ENCODE assay signal across 8 mouse cellular contexts in genomic region chr2:164832748-164833301, GRCm38 (mm10). TPM values are rescaled to one million over a fixed set of nuclear protein-coding genes. Genes with fewer than 3 reads are reported as not detected.
DNase-seq lines count a peak whose midpoint lies in the region; ATAC-seq and TF ChIP-seq lines count a peak whose summit lies in the region.

TSS of gene Ctsa (plus strand) at chr2:164832873.

- peak; percentile 37 to 64 (median 61) for TF ChIP-seq CTCF in MEL (IDR thresholded peaks at IDR 0.05 in 2 of 3, conservative IDR thresholded peaks at IDR 0.05 in 1 of 3; ENCODE audit: control insufficient read depth in 1 of 3, insufficient read depth in 1 of 3, low read depth in 2 of 3, low read length in 3 of 3, poor library complexity in 1 of 3, severe bottlenecking in 1 of 3)
- TF ChIP-seq CTCF in cerebellum, adult 2 months (IDR thresholded peaks at IDR 0.05; ENCODE audit: borderline replicate concordance, insufficient read depth, low read depth, low read length), result peak; percentile 45; the same call in 1 of the 2 replicates
- TF ChIP-seq CTCF in layer of hippocampus, adult 2 months (conservative IDR thresholded peaks at IDR 0.05), result peak; percentile 81
- peak; percentile 79 for TF ChIP-seq CTCF in lung, embryonic 14.5 days (IDR thresholded peaks at IDR 0.05; ENCODE audit: low read depth)

- WGBS in cerebellum, adult 2 months, result under 1% methylated on average over 35 of the region's 35 CpGs
- under 1% methylated on average over 35 of the region's 35 CpGs for WGBS in lung, embryonic 14.5 days

- TF ChIP-seq RAD21 in MEL (IDR thresholded peaks at IDR 0.05; ENCODE audit: low read depth, low read length), result peak; percentile 25

- peak within 1 kb of the TSS; percentile 82 for H3K9ac ChIP-seq in MEL (ENCODE audit: control insufficient read depth, low read depth, low read length, poor library complexity, severe bottlenecking)
- H3K9ac ChIP-seq in lung, embryonic 14.5 days, result peak within 1 kb of the TSS; percentile 72

- no peaks in the 10 kb centered on the region for H3K9me3 ChIP-seq in MEL (replicated peaks; ENCODE audit: insufficient read depth, low read length)
- no peaks in the 10 kb centered on the region for H3K9me3 ChIP-seq in lung, embryonic 14.5 days (ENCODE audit: low read depth, low read length)

- H3K27me3 ChIP-seq in MEL (ENCODE audit: control insufficient read depth in 1 of 2, insufficient read depth in 2 of 2, low read length in 2 of 2), result no peaks in the 10 kb centered on the region
- no peaks in the 10 kb centered on the region for H3K27me3 ChIP-seq in cerebellum, adult 2 months (ENCODE audit: control insufficient read depth, insufficient read depth, low read length)
- no peaks in the 10 kb centered on the region for H3K27me3 ChIP-seq in lung, embryonic 14.5 days (ENCODE audit: insufficient read depth, low read length)

- TF ChIP-seq EP300 in MEL (IDR thresholded peaks at IDR 0.05; ENCODE audit: low read depth in 1 of 2, low read length in 2 of 2), result no peak

- DNase-seq in MEL (ENCODE audit: low read depth, low spot score), result peak; percentile 87
- DNase-seq in cerebellum, adult 2 months, result peak; percentile 78 to 81
- peak; percentile 63 for DNase-seq in forelimb bud, embryonic 11.5 days (ENCODE audit: low read depth, low spot score)
- peak; percentile 85 for DNase-seq in heart, postnatal 4 days
- peak; percentile 77 to 80 for DNase-seq in layer of hippocampus, adult 2 months (ENCODE audit: low spot score in 2 of 2)
- DNase-seq in lung, embryonic 14.5 days, result peak; percentile 91
- DNase-seq in testis, postnatal 14 days (ENCODE audit: low spot score), result peak; percentile 62

- peak; percentile 84 for ATAC-seq in lung, embryonic 14.5 days (ENCODE audit: insufficient read depth)
- ATAC-seq in neutrophil, adult 5-6 weeks (ENCODE audit: extremely low read depth, insufficient number of reproducible peaks, low FRiP score, poor library complexity, severe bottlenecking), result peak; percentile 75

- H3K4me1 ChIP-seq in MEL (ENCODE audit: control insufficient read depth in 1 of 2, insufficient read depth in 2 of 2, low read length in 2 of 2), result peaks cover 0 to 7% of the 10 kb centered on the region in 2 experiments; a peak in 2 of 4 replicates
- peaks cover 3% of the 10 kb centered on the region; the same call in 1 of the 2 replicates for H3K4me1 ChIP-seq in cerebellum, adult 2 months (ENCODE audit: control insufficient read depth, insufficient read depth, low read length)
- 0 out of 2 replicates have a peak, but pooled peaks cover 2% of the 10 kb centered on the region for H3K4me1 ChIP-seq in lung, embryonic 14.5 days (ENCODE audit: insufficient read depth)

- peak within 1 kb of the TSS; percentile 98 for H3K4me2 ChIP-seq in lung, embryonic 14.5 days

- TF ChIP-seq POLR2A in MEL (IDR thresholded peaks at IDR 0.05; ENCODE audit: control insufficient read depth in 1 of 2, insufficient read depth in 1 of 2, low read depth in 1 of 2, low read length in 2 of 2, poor library complexity in 1 of 2), result peak; percentile 56; a peak in 2 of 4 replicates
- TF ChIP-seq POLR2A in cerebellum, adult 2 months (IDR thresholded peaks at IDR 0.05; ENCODE audit: borderline replicate concordance, insufficient read depth, low read length), result no peak

- peak within 1 kb of the TSS; percentile 51 for H3K27ac ChIP-seq in MEL (ENCODE audit: control insufficient read depth, low read depth, low read length)
- H3K27ac ChIP-seq in cerebellum, adult 2 months (ENCODE audit: insufficient read depth, low read length), result peak within 1 kb of the TSS; percentile 75
- H3K27ac ChIP-seq in layer of hippocampus, adult 2 months, result peak within 1 kb of the TSS; percentile 93
- H3K27ac ChIP-seq in lung, embryonic 14.5 days (ENCODE audit: low read depth), result peak within 1 kb of the TSS; percentile 95

- H3K79me2 ChIP-seq in MEL (ENCODE audit: control insufficient read depth, insufficient read depth, low read length, poor library complexity), result peaks cover 18% of the 10 kb centered on the region

- H3K36me3 ChIP-seq in MEL (ENCODE audit: control insufficient read depth in 1 of 2, insufficient read depth in 2 of 2, low read length in 2 of 2), result peaks cover 2 to 4% of the 10 kb centered on the region in 2 experiments; a peak in 1 of 4 replicates
- H3K36me3 ChIP-seq in lung, embryonic 14.5 days (ENCODE audit: insufficient read depth), result peaks cover 35% of the 10 kb centered on the region

- H3K4me3 ChIP-seq in MEL (ENCODE audit: control insufficient read depth in 1 of 2, insufficient read depth in 1 of 2, low read depth in 2 of 2, low read length in 2 of 2), result peak within 1 kb of the TSS; percentile 56 to 86
- peak within 1 kb of the TSS; percentile 84 for H3K4me3 ChIP-seq in cerebellum, adult 2 months (replicated peaks; ENCODE audit: insufficient read depth, low read depth, low read length)
- H3K4me3 ChIP-seq in layer of hippocampus, adult 2 months, result peak within 1 kb of the TSS; percentile 85
- peak within 1 kb of the TSS; percentile 73 for H3K4me3 ChIP-seq in lung, embryonic 14.5 days (ENCODE audit: low read depth, low read length)

TF ChIP-seq in MEL, 35 proteins besides CTCF, POLR2A, EP300 and RAD21:
- 0 out of 2 replicates have a peak, but pooled peaks have one; percentile 20 for TF ChIP-seq NRF1 (IDR thresholded peaks at IDR 0.05; ENCODE audit: insufficient read depth, low read depth, low read length, poor library complexity, severe bottlenecking)
- peak; percentile 78 for TF ChIP-seq MXI1 (IDR thresholded peaks at IDR 0.05; ENCODE audit: low read depth, low read length)
- TF ChIP-seq USF1 (IDR thresholded peaks at IDR 0.05; ENCODE audit: low read depth, low read length), result 0 out of 2 replicates have a peak, but pooled peaks have one; percentile 6
- no peak for TF ChIP-seq ZC3H11A (IDR thresholded peaks at IDR 0.05; ENCODE audit: low read depth, low read length)
- TF ChIP-seq ZMIZ1 (IDR thresholded peaks at IDR 0.05; ENCODE audit: low read depth, low read length), result peak; percentile 36; the same call in 1 of the 2 replicates
- TF ChIP-seq E2F4 (IDR thresholded peaks at IDR 0.05; ENCODE audit: borderline replicate concordance, low read depth, low read length), result no peak
- TF ChIP-seq SMC3 (IDR thresholded peaks at IDR 0.05; ENCODE audit: low read depth, low read length), result peak; percentile 35
- TF ChIP-seq GATA1 (IDR thresholded peaks at IDR 0.05; ENCODE audit: low read depth, low read length), result no peak
- TF ChIP-seq MAX (IDR thresholded peaks at IDR 0.05; ENCODE audit: low read length), result peak; percentile 51
- TF ChIP-seq USF2 (IDR thresholded peaks at IDR 0.05; ENCODE audit: borderline replicate concordance in 1 of 2, insufficient read depth in 1 of 2, low read depth in 1 of 2, low read length in 2 of 2), result no peak
- no peak for TF ChIP-seq RCOR1 (IDR thresholded peaks at IDR 0.05; ENCODE audit: low read depth, low read length)
- 0 out of 2 replicates have a peak, but pooled peaks have one; percentile 2 for TF ChIP-seq JUND (IDR thresholded peaks at IDR 0.05; ENCODE audit: low read depth, low read length)
- peak; percentile 69 for TF ChIP-seq NELFE (IDR thresholded peaks at IDR 0.05; ENCODE audit: low read depth, low read length)
- TF ChIP-seq UBTF (IDR thresholded peaks at IDR 0.05; ENCODE audit: borderline replicate concordance, insufficient read depth, low read depth, low read length), result 0 out of 2 replicates have a peak, but pooled peaks have one; percentile 46

RNA-seq across cellular contexts. Expression of gene Ctsa, which starts in this region (rescaled TPM):
- 46.3 and 50.5 TPM in 2 replicates for total RNA-seq in MEL (2012; rRNA removed)
- polyA plus RNA-seq in MEL (2012; ENCODE audit: insufficient read depth in 1 of 2, insufficient read length in 2 of 2, low read depth in 1 of 2, low replicate concordance in 2 of 2, missing spikeins in 1 of 2), result 10 to 100 TPM in 1 of 2 experiments, not detected in 1; 87.7 TPM
- 177 and 191 TPM in 2 replicates for polyA plus RNA-seq in cerebellum, adult 2 months (2012; rRNA removed)
- total RNA-seq in heart, postnatal 4 days (2021), result 100 to 1,000 TPM; 101 to 104 TPM
- 100 to 1,000 TPM; 103 to 108 TPM for total RNA-seq in layer of hippocampus, adult 2 months (2021)
- polyA plus RNA-seq in lung, embryonic 14.5 days (2014; fragmentation: Nextera tagmentation; extraction: Ambion mirVana), result 114 and 125 TPM in 2 replicates
- total RNA-seq in neutrophil, adult 5-6 weeks (2017), result 314 and 340 TPM in 2 replicates

Comparison
In these comparisons a context has a peak if more than half of its experiments do, and no peak if none do; other contexts are left out.
1. Peak in every context shown above with its lines: DNase-seq, ATAC-seq, H3K4me3 ChIP-seq and H3K27ac ChIP-seq.